Comparison of ENCODE assay signal across 22 mouse cellular contexts in the genomic region with DNA sequence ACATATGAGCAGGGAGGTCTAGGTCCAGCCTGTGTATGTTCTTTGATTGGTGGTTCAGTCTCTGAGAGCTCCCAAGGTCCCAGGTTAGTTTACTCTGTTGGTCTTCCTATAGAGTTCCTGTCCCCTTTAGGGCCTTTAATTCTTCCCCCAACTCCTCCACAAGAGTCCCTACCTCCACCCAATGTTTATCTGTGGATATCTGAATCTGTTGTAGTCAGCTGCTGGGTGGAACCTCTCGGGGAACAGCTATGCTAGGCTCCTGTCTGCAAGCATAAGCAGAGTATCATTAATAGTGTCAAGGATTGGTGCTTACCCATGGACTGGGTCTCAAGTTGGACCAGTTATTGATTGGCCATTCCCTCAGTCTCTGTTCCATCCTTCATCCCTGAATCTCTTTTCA. TPM values are rescaled to one million over a fixed set of nuclear protein-coding genes. Genes with fewer than 3 reads are reported as not detected.
DNase-seq lines count a peak whose midpoint lies in the region; ATAC-seq and TF ChIP-seq lines count a peak whose summit lies in the region.
"Had no signal": no experiment of that assay in that cellular context is flagged by ENCODE, and none has a peak within 500 bp of the region (broad histone marks: within the 10 kb centered on the region; RNA-seq: fewer than 3 reads in every experiment).

No protein-coding gene starts in this region.

- H3K27me3 ChIP-seq in liver, embryonic 13.5 days = no peaks in the 10 kb centered on the region
- H3K27me3 ChIP-seq in liver, postnatal 0 days (ENCODE audit: insufficient read depth, low read length) = no peaks in the 10 kb centered on the region
- 0 out of 2 replicates have a peak, but pooled peaks cover 4% of the 10 kb centered on the region for H3K27me3 ChIP-seq in liver, embryonic 15.5 days
- no peaks in the 10 kb centered on the region; the same call in 1 of the 2 replicates for H3K27me3 ChIP-seq in liver, embryonic 16.5 days (ENCODE audit: control insufficient read depth, insufficient read depth, low read depth, low read length)
- H3K27me3 ChIP-seq: embryonic facial prominence, embryonic 15.5 days had no signal

- H3K4me3 ChIP-seq in liver, embryonic 13.5 days (replicated peaks) = no peak overlapping the region
- no peak overlapping the region for H3K4me3 ChIP-seq in liver, postnatal 0 days (ENCODE audit: low read depth, low read length)
- no peak overlapping the region for H3K4me3 ChIP-seq in liver, embryonic 15.5 days (replicated peaks)
- H3K4me3 ChIP-seq in liver, embryonic 16.5 days (ENCODE audit: low read depth, low read length) = no peak overlapping the region
- H3K4me3 ChIP-seq: embryonic facial prominence, embryonic 13.5 days; embryonic facial prominence, embryonic 15.5 days; erythroblast, embryonic 14.5 days; forebrain, embryonic 10.5 days; forebrain, embryonic 12.5 days had no signal

- no peaks in the 10 kb centered on the region for H3K36me3 ChIP-seq in liver, embryonic 13.5 days
- H3K36me3 ChIP-seq in liver, postnatal 0 days (replicated peaks; ENCODE audit: insufficient read depth, low read length) = no peaks in the 10 kb centered on the region
- H3K36me3 ChIP-seq in liver, embryonic 15.5 days (replicated peaks) = no peaks in the 10 kb centered on the region
- no peaks in the 10 kb centered on the region for H3K36me3 ChIP-seq in liver, embryonic 16.5 days (ENCODE audit: control insufficient read depth, insufficient read depth)
- H3K36me3 ChIP-seq: embryonic facial prominence, embryonic 13.5 days; embryonic facial prominence, embryonic 15.5 days; forebrain, embryonic 10.5 days; forebrain, embryonic 12.5 days had no signal

- 27% methylated on average over 1 of the region's 1 CpGs for WGBS in liver, embryonic 13.5 days (ENCODE audit: insufficient replicate concordance)
- 63% methylated on average over 1 of the region's 1 CpGs for WGBS in liver, postnatal 0 days (ENCODE audit: insufficient replicate concordance)
- 33% methylated on average over 1 of the region's 1 CpGs for WGBS in liver, embryonic 15.5 days (ENCODE audit: insufficient replicate concordance)
- 32% methylated on average over 1 of the region's 1 CpGs for WGBS in liver, embryonic 16.5 days (ENCODE audit: insufficient replicate concordance)

- H3K4me1 ChIP-seq in liver, embryonic 13.5 days (replicated peaks) = peaks cover 23% of the 10 kb centered on the region
- H3K4me1 ChIP-seq in liver, postnatal 0 days (ENCODE audit: insufficient read depth) = no peaks in the 10 kb centered on the region
- peaks cover 15% of the 10 kb centered on the region; the same call in 1 of the 2 replicates for H3K4me1 ChIP-seq in liver, embryonic 15.5 days (replicated peaks)
- H3K4me1 ChIP-seq in liver, embryonic 16.5 days (ENCODE audit: control insufficient read depth, low read depth, low read length) = no peaks in the 10 kb centered on the region
- H3K4me1 ChIP-seq: embryonic facial prominence, embryonic 13.5 days; embryonic facial prominence, embryonic 15.5 days; forebrain, embryonic 10.5 days; forebrain, embryonic 12.5 days had no signal

- H3K27ac ChIP-seq in liver, embryonic 13.5 days = no peak overlapping the region
- no peak overlapping the region for H3K27ac ChIP-seq in liver, postnatal 0 days (ENCODE audit: low read depth)
- no peak overlapping the region for H3K27ac ChIP-seq in liver, embryonic 15.5 days (replicated peaks)
- no peak overlapping the region for H3K27ac ChIP-seq in liver, embryonic 16.5 days (ENCODE audit: low read length)
- H3K27ac ChIP-seq: embryonic facial prominence, embryonic 13.5 days; embryonic facial prominence, embryonic 15.5 days; forebrain, embryonic 10.5 days; forebrain, embryonic 12.5 days had no signal

- no peak for DNase-seq in liver, embryonic 13.5 days
- DNase-seq in liver, postnatal 0 days = no peak
- no peak for DNase-seq in right cerebral cortex, postnatal 36 days (ENCODE audit: low spot score in 2 of 2)
- DNase-seq: adrenal gland, adult 2 months; adrenal gland, postnatal 10 days; adrenal gland, postnatal 25 days; cerebellum, adult 11 months; cerebellum, adult 18-20 months; cerebellum, adult 8-10 months; cerebellum, adult 9-11 months; cerebellum, postnatal 14 days; cerebellum, postnatal 36 days; embryo, embryonic 11 days had no signal

- ATAC-seq in liver, embryonic 13.5 days (ENCODE audit: low read depth) = peak; percentile 67
- ATAC-seq in liver, postnatal 0 days = no peak
- peak; percentile 49 for ATAC-seq in liver, embryonic 15.5 days (ENCODE audit: insufficient read depth)
- peak; percentile 39; the same call in 1 of the 2 replicates for ATAC-seq in liver, embryonic 16.5 days (ENCODE audit: low read depth)
- ATAC-seq: forebrain, embryonic 14.5 days; forebrain, embryonic 16.5 days had no signal

- no peak for TF ChIP-seq CTCF in liver, postnatal 0 days (IDR thresholded peaks at IDR 0.05; ENCODE audit: low read depth)

- H3K4me2 ChIP-seq in liver, embryonic 13.5 days = no peak overlapping the region
- no peak overlapping the region for H3K4me2 ChIP-seq in liver, postnatal 0 days (ENCODE audit: low read depth, low read length)
- H3K4me2 ChIP-seq in liver, embryonic 15.5 days = no peak overlapping the region
- no peak overlapping the region for H3K4me2 ChIP-seq in liver, embryonic 16.5 days (ENCODE audit: low read depth, low read length)
- H3K4me2 ChIP-seq: embryonic facial prominence, embryonic 13.5 days; embryonic facial prominence, embryonic 15.5 days; forebrain, embryonic 12.5 days had no signal

- H3K9ac ChIP-seq in liver, embryonic 13.5 days = no peak overlapping the region
- H3K9ac ChIP-seq in liver, postnatal 0 days (replicated peaks) = no peak overlapping the region
- no peak overlapping the region for H3K9ac ChIP-seq in liver, embryonic 15.5 days
- no peak overlapping the region for H3K9ac ChIP-seq in liver, embryonic 16.5 days (ENCODE audit: low read depth, low read length)
- H3K9ac ChIP-seq: embryonic facial prominence, embryonic 13.5 days; embryonic facial prominence, embryonic 15.5 days; forebrain, embryonic 12.5 days had no signal

- H3K9me3 ChIP-seq in liver, embryonic 13.5 days (replicated peaks) = no peaks in the 10 kb centered on the region
- no peaks in the 10 kb centered on the region for H3K9me3 ChIP-seq in liver, postnatal 0 days (ENCODE audit: low read length)
- H3K9me3 ChIP-seq in liver, embryonic 15.5 days (replicated peaks) = no peaks in the 10 kb centered on the region
- no peaks in the 10 kb centered on the region for H3K9me3 ChIP-seq in liver, embryonic 16.5 days (replicated peaks; ENCODE audit: control insufficient read depth, low read length)
- H3K9me3 ChIP-seq: embryonic facial prominence, embryonic 13.5 days; embryonic facial prominence, embryonic 15.5 days; forebrain, embryonic 10.5 days; forebrain, embryonic 12.5 days had no signal

- no peak for TF ChIP-seq EP300 in liver, postnatal 0 days (IDR thresholded peaks at IDR 0.05; ENCODE audit: low read depth)

RNA-seq across cellular contexts. Expression of a gene that starts 51.7 kb away (rescaled TPM):
- polyA plus RNA-seq in liver, embryonic 13.5 days (2015; fragmentation: Nextera tagmentation; extraction: Ambion mirVana) = 7.7 and 9.9 TPM in 2 replicates
- polyA plus RNA-seq in liver, postnatal 0 days (2015; fragmentation: Nextera tagmentation; extraction: Ambion mirVana) = 4.1 and 4.6 TPM in 2 replicates
- 7.0 and 7.2 TPM in 2 replicates for polyA plus RNA-seq in liver, embryonic 15.5 days (2015; fragmentation: Nextera tagmentation; extraction: Ambion mirVana)
- 6.5 and 7.2 TPM in 2 replicates for polyA plus RNA-seq in liver, embryonic 16.5 days (2015; fragmentation: Nextera tagmentation; extraction: Ambion mirVana)
